Comparison of ENCODE assay signal across 8 mouse cellular contexts in the genomic region with DNA sequence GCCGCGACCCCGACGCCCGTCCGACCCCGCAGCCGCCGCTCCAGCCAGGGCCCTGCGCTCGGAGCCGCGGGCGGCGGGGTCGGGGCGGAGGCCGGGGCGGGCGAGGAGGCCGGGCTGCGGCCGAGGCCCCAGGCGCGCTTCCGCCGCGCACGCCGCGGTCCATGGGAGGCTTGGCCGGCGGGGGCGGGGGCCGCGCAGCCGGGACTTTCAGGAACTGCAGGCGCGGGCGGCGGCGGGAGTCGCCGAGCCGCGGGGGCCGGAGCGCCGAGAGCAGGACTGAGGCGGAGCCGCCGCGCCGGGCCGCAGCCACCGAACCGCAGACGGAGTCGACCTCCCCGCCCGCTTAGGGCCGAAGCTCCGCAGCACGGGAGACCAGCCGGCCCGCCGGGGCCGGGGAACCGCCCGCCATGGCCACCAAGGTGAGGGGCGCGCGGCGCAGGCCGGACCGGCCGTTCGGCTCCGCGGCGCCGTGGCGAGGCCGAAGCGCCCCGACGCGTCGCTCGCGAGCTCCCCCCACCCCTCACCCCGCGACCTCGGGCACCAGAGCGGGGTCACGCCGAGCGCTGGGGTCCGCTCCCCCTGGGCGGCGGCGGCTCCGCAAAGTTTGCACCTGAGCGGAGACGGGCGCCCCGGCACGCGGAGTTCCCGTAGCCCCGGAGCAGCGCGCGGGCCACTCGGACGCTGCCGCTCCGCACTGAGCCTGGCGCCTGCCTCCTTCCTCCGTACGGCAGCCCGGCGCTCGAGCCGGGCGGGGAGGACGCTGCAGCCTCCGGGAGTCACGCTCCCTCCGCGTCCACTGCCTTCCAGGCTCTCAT. TPM values are rescaled to one million over a fixed set of nuclear protein-coding genes. Genes with fewer than 3 reads are reported as not detected.
DNase-seq lines count a peak whose midpoint lies in the region; ATAC-seq lines count a peak whose summit lies in the region.

A gene (plus strand): TSS at position 202 of the 815 bp plus-strand sequence.

- H3K36me3 ChIP-seq in intestine, embryonic 14.5 days (ENCODE audit: control insufficient read depth, insufficient read depth, low read length), result no peaks in the 10 kb centered on the region

- peak; percentile 65 for DNase-seq in embryo, embryonic 10 days (ENCODE audit: low spot score)
- peak; percentile 72 to 75 for DNase-seq in gastrocnemius, postnatal 36 days
- peak; percentile 86 for DNase-seq in intestine, embryonic 14.5 days (ENCODE audit: low spot score)
- DNase-seq in left cerebral cortex, postnatal 36 days (ENCODE audit: low spot score in 2 of 2), result peak; percentile 61 to 66
- DNase-seq in mesoderm, embryonic 11.5 days (ENCODE audit: low read depth, low spot score), result peak; percentile 63
- DNase-seq in right cerebral cortex, postnatal 4 days, result peak; percentile 56
- peak; percentile 78 for DNase-seq in yolk sac, embryonic 10.5 days (ENCODE audit: low spot score)

- under 1% methylated on average over 113 of the region's 131 CpGs for WGBS in intestine, embryonic 14.5 days

- peaks cover 15% of the 10 kb centered on the region; the same call in 1 of the 2 replicates for H3K4me1 ChIP-seq in intestine, embryonic 14.5 days (replicated peaks; ENCODE audit: control insufficient read depth, insufficient read depth, low read length)

- H3K27me3 ChIP-seq in intestine, embryonic 14.5 days (replicated peaks; ENCODE audit: control insufficient read depth, insufficient read depth, low read length), result no peaks in the 10 kb centered on the region

- intact Hi-C loops in gastrocnemius, postnatal 36 days (cut with DNase I), result loop anchor here (5.0 kb wide), 1 partner anchor 44 kb away; no protein-coding TSS in a partner anchor
- intact Hi-C loops in left cerebral cortex, postnatal 36 days (cut with DNase I), result no loop called here

- H3K9ac ChIP-seq in intestine, embryonic 14.5 days (ENCODE audit: low read length), result peak within 1 kb of the TSS; percentile 99

- peak; percentile 69 for ATAC-seq in activated CD4-positive, CD25-positive, alpha-beta regulatory T cell, adult 4 months
- ATAC-seq in intestine, embryonic 14.5 days (replicated peaks; ENCODE audit: low FRiP score, low TSS enrichment, low read depth), result peak; percentile 82

- H3K9me3 ChIP-seq in intestine, embryonic 14.5 days (ENCODE audit: control insufficient read depth, low read length), result no peaks in the 10 kb centered on the region

- peak within 1 kb of the TSS; percentile 98 for H3K27ac ChIP-seq in intestine, embryonic 14.5 days (ENCODE audit: low read depth)

- H3K4me3 ChIP-seq in intestine, embryonic 14.5 days (ENCODE audit: low read depth, low read length), result peak within 1 kb of the TSS; percentile 76

- H3K4me2 ChIP-seq in intestine, embryonic 14.5 days (ENCODE audit: low read length), result peak within 1 kb of the TSS; percentile 79

RNA-seq across cellular contexts. Expression of the gene that starts here (rescaled TPM):
- polyA plus RNA-seq in activated CD4-positive, CD25-positive, alpha-beta regulatory T cell, adult 4 months (2017; shearing (Covaris generic)), result 1 to 10 TPM; 4.8 to 7.7 TPM
- total RNA-seq in gastrocnemius, postnatal 36 days (2021), result 10 to 100 TPM; 21.4 to 22.6 TPM
- 41.5 and 42.7 TPM in 2 replicates for polyA plus RNA-seq in intestine, embryonic 14.5 days (2014; fragmentation: Nextera tagmentation; extraction: Ambion mirVana)
- 10 to 100 TPM; 13.0 to 14.3 TPM for total RNA-seq in left cerebral cortex, postnatal 36 days (2021)

Comparison
In these comparisons a context has a peak if more than half of its experiments do, and no peak if none do; other contexts are left out.
1. Peak in every context shown above with its lines: DNase-seq, ATAC-seq, H3K4me3 ChIP-seq and H3K27ac ChIP-seq.